Mouse (Mus musculus): ENCODE results near the gene Fcnb.

DNA sequence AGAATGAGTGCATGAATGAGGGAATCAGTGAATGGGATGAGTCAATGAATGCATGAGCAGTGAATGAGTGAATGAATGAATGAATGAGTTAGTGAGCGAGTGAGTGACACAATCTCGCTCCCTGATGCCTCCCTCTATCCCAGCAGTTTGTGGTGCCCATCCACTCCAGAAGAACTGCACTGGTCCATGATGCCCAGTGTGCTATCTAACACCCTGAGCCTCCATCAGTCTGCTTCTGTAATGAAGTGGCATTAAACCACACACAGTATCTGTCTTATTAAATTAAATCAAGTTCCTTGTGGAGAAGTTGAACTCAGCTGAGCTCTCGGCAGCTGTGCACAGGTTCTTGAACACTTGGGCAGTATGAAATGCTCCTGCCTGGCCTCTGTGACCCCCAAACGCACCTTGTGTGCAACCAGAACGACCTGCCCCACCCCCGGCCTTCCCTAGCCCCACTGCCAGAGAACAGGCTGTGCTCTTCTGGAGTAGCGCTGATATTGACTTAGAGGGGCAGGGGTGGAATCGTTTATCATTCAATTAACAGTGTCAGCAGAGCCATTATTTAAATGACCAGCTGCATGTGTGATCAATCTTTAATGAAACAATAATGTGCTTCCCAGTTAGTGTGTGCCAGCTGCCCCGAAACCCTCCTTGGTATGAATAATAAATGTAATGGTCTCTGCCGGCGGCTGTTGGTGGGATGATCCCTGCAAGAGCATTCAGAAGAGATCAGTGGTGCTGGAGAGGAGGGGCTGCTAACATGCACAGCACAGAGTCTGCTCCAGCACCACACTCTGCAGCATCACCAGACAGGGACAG, 33.0 kb upstream of the Fcnb start:
- TF ChIP-seq POLR2A (IDR thresholded peaks at IDR 0.05; ENCODE audit: insufficient read depth, low read depth, low read length) (no peak), CTCF (IDR thresholded peaks at IDR 0.05) (no peak)

Measured in heart, adult 2 months (tissue).